Mouse (Mus musculus) lung, adult 2 months (tissue): ENCODE data around the gene Slc12a7. TPM values are rescaled to one million over a fixed set of nuclear protein-coding genes. Genes with fewer than 3 reads are reported as not detected.
A peak's percentile ranks its signal among the peaks of the same experiment; 100 is the strongest.

Experiments used
- DNase-seq: peaks from one replicate; pipeline ENCODE4 v3.0.0; 2022
- H3K4me1 ChIP-seq: fragments of 200-500 bp; 2 replicates; pipeline ENCODE4 v1.6.1; 2011; ENCODE audit warnings: low read length; ENCODE audit not compliant: control insufficient read depth, insufficient read depth
- H3K4me3 ChIP-seq: fragments of 200-500 bp; replicated peaks from 2 replicates; pipeline ENCODE3; 2011; ENCODE audit warnings: low read depth, mild to moderate bottlenecking, control low read depth, low read length; ENCODE audit errors: extremely low read depth
- CTCF ChIP-seq: fragments of 200-500 bp; IDR thresholded peaks from 2 replicates; pipeline ENCODE4 v1.5.1; 2011; ENCODE audit warnings: mild to moderate bottlenecking, low read length, control low read depth; ENCODE audit not compliant: insufficient read depth
- POLR2A ChIP-seq: fragments of 200-500 bp; IDR thresholded peaks from 2 replicates; pipeline ENCODE4 v1.6.1; 2011; ENCODE audit warnings: low read depth, mild to moderate bottlenecking, control low read depth, low read length, borderline replicate concordance; ENCODE audit errors: extremely low read depth
- WGBS: fragments of 180-500 bp; shearing (Covaris S2); methylation state at CpG from one replicate; pipeline ENCODE4 v1.1.7; 2018; 5-methylcytosine and 5-hydroxymethylcytosine counted together
- polyA plus RNA-seq: library from polyadenylated mRNA; depleted of rRNA; stranded (reverse); fragments of >200 nt; gene quantifications from 2 replicates; pipeline ENCODE4 v1.2.3, GENCODE M21; 2012; rRNA removed

Gene Slc12a7
- polyA plus RNA-seq = 60.0 and 69.9 TPM in 2 replicates

DNA sequence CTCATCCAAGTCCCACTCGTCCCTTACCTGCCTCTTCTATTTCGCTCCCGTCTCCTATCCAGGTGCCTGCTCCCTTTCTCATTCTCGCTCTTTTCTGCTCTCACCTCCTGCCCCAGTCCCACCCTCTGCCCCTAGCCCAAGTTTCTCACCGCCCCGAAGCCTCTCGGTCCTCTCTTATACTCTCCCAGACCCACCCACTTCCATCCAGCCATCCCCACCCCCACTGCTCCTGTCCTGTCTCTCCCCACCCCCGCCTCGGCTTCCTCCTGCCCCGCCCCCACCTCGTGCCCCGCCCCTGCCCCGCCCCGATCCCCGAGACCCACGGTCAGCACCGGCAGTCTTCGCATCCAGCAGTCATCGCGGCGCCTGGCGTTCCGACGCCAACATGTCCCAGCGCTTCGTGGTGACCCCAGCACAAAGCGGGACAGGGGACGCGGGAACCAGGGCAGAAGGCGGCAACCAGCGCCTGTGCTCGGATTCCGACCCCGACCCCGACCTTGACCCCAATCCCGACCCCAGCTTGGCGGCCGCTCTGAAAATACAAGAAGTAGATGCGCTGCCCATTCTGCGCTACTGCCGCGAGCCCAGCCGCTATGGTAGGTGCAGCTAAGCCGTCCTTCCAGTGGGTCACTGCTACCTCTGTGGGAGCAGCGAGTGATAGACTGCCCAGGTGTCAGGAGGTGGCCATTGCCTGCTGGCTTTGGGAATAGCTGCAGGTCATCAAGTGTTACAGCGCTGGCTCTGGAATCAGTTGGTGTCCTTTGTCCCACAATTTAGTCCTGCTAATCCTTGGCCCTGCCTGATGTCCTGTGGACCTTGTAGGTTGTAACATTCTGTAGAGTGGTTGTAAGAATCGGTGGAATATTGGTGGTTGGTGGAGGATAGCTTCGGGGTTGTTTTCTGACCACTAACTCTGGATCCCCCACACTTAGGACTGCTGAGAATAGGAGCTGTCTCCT lies at the start of gene Slc12a7:
Gene Slc12a7 (plus strand): TSS at position 353 of the 959 bp plus-strand sequence.
- DNase-seq = no peak

DNA sequence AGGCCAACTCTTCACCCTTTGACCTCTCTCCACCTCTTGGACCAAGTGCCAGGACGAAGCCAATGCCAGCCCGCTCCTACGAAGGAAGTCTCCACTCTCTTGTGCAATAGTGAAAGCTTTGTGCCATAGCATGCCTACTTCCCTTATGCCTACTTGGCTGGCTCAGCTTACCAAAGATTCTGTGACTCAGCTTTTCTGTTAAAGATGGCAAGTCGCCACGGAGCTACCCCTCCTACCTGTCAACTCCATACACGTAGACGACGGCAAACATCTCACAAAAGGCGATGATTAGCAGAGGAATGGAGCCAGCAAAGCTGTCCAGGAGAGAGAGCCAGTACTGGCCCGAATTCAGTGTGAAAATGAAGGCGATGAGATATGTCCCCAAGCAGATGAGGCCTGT lies 49.2 kb upstream of the Slc12a7 start:
- TF ChIP-seq POLR2A (no peak), CTCF (no peak)
- WGBS = 62% methylated on average over 11 of the region's 11 CpGs
- H3K4me3 ChIP-seq = no peak overlapping the region
- no peaks in the 10 kb centered on the region for H3K4me1 ChIP-seq
- peak; percentile 14 for DNase-seq

More for the DNA sequence above, at the start of gene Slc12a7:
- Histone ChIP-seq H3K4me3 (peak within 1 kb of the TSS; percentile 51), H3K4me1 (0 out of 2 replicates have a peak, but pooled peaks cover 12% of the 10 kb centered on the region)
- 9% methylated on average over 48 of the region's 48 CpGs for WGBS
- no peak for TF ChIP-seq CTCF
- TF ChIP-seq POLR2A = peak; percentile 21; the same call in 1 of the 2 replicates

GRCm38 (mm10) chr13:73684412-73684811 lies 48.5 kb upstream of the Slc12a7 start:
- no peak for DNase-seq
- no peaks in the 10 kb centered on the region for H3K4me1 ChIP-seq
- H3K4me3 ChIP-seq = no peak overlapping the region
- 64% methylated on average over 1 of the region's 1 CpGs for WGBS
- TF ChIP-seq POLR2A (no peak), CTCF (no peak)

DNA sequence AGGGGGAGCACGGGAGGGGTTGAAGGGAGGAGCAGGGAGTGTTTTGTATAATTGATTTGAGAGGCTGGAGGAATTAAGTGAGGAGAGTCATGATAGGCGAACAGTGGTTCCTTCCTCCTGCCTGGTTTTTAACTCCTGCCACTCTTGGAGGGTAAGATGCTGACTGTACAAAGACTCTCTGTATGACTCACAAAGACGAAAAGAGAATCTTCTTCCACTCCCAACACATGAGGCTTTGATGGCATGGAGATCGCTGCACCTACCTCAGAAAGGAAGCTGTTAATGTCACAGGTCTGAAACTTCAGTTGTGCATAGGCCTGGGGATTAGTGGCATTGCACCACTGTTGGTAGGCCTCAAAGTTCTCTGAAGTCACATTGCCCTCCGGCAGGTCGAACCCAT lies 47.4 kb upstream of the Slc12a7 start:
- H3K4me1 ChIP-seq = no peaks in the 10 kb centered on the region
- WGBS = 75% methylated on average over 6 of the region's 6 CpGs
- TF ChIP-seq POLR2A (no peak), CTCF (no peak)
- DNase-seq = no peak
- H3K4me3 ChIP-seq = no peak overlapping the region

DNA sequence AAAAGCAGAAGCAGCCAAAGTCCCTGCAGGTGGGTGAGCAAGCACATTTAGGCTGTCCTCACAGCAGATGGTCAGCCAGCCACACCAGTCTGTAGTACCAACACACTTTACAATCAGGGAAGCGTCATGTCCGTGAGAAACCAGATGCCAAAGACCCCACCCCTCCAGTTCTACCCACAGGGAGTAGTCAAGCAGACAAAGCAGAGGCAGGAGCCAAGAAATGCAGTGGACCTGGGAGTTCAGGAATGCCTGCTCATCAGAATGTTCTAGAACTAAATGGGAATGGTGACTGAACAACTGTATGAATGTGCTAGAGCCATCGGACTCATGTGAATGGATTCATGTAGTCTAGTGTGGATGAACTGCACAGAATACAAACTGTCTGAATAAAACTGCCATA lies 45.3 kb upstream of the Slc12a7 start:
- no peak overlapping the region for H3K4me3 ChIP-seq
- TF ChIP-seq POLR2A (no peak), CTCF (no peak)
- DNase-seq = no peak
- no peaks in the 10 kb centered on the region for H3K4me1 ChIP-seq
- 55% methylated on average over 3 of the region's 3 CpGs for WGBS

GRCm38 (mm10) chr13:73688934-73689333 lies 44.0 kb upstream of the Slc12a7 start:
- Histone ChIP-seq H3K4me1 (no peaks in the 10 kb centered on the region), H3K4me3 (no peak overlapping the region)
- TF ChIP-seq POLR2A = no peak
- WGBS = 59% methylated on average over 4 of the region's 4 CpGs
- DNase-seq = no peak

DNA sequence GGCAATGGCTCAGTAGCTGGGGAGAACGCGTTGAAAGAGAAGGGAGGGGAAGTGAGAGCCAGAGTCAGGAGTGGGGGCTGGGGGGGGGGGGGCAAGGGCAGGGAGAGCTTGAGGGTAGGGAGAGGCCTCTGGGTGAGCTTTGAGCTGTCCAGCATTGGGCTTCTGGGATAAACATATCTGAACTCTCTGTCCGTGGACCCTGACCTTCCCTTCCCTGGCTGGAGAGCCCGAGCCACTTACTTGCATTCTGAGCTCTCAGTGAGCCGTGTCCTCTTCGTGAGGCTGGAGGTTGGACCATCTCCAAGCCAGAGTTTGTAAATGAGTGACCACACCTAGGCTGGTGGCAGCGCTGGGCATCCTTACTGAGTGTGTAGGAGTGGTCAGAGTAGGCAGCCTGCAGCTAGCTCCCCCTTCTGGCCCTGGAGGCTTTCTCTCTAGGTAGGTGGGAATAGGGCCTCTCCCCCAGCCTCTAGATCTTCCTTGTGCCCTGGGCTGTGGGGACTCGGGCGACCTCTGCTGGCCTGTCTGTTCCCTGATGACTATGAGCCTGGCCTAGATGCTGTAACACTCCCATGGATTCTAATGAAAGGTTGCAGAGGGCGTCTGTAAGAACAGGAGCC lies 40.5 kb upstream of the Slc12a7 start:
- 18% methylated on average over 10 of the region's 10 CpGs for WGBS
- Histone ChIP-seq H3K4me1 (no peaks in the 10 kb centered on the region), H3K4me3 (no peak overlapping the region)
- peak; percentile 47 for TF ChIP-seq CTCF
- no peak for TF ChIP-seq POLR2A
- DNase-seq = peak; percentile 36

GRCm38 (mm10) chr13:73693333-73693732 lies 39.6 kb upstream of the Slc12a7 start:
- TF ChIP-seq POLR2A (no peak), CTCF (no peak)
- 52% methylated on average over 2 of the region's 2 CpGs for WGBS
- Histone ChIP-seq H3K4me3 (no peak overlapping the region), H3K4me1 (no peaks in the 10 kb centered on the region)
- no peak for DNase-seq

- DNase-seq = no peak
- TF ChIP-seq POLR2A (no peak), CTCF (no peak)
- 72% methylated on average over 1 of the region's 1 CpGs for WGBS
- Histone ChIP-seq H3K4me1 (no peaks in the 10 kb centered on the region), H3K4me3 (no peak overlapping the region)
These were observed 37.9 kb upstream of the Slc12a7 start for GRCm38 (mm10) chr13:73694972-73695371.
